Mouse (Mus musculus): ENCODE results near the gene Gm20823. TPM values are rescaled to one million over a fixed set of nuclear protein-coding genes. Genes with fewer than 3 reads are reported as not detected.
"Not testable (repeated sequence)": the region's sequence is repeated elsewhere in the genome, so short reads cannot be mapped to it uniquely, and the experiment has no call there.

The Gm20823 gene
- not detected for total RNA-seq (2022)

- DNase-seq (ENCODE audit: low spot score in 2 of 2), result not testable (repeated sequence)
Measured at GRCm38 (mm10) chrY:62464745-62465144, at the start of gene Gm20823. Gene Gm20823, minus strand, starts transcription at chrY:62464845.
